Mouse (Mus musculus) erythroblast, embryonic 14.5 days (primary cell): Measurements from ENCODE around the gene Taz.

ENCODE experiments used
- GATA1 ChIP-seq: IDR thresholded peaks from 2 replicates; pipeline ENCODE4 v1.6.1; 2012; ENCODE audit warnings: low read length, inconsistent platforms, mixed read lengths
- TAL1 ChIP-seq: IDR thresholded peaks from 3 replicates; pipeline ENCODE4 v1.6.1; 2012; ENCODE audit warnings: low read length, inconsistent platforms, mixed read lengths

DNA sequence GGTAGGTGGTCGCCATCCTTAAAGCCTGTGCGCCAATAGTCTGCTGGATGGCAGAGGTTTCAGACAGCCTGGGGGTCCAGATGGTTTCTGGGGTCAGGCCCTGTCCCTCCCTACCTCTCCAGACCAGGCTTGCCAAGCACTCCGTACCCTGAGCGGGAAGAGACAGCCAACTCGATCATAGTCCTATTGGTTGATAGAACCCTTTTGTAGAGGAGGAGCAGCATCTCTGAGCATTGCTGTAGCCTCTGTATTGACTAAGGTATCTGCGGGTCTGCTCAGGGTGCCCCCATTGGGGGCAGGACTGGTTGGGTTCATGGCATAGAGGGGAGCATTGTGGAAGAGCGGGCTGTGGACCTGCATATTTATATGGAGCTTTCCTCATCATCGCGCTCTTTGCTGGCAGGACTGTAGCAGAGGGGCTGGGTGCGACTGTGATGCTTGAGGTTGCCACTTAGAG, 47.5 kb downstream of the Taz start:
- TF ChIP-seq GATA1 (no peak), TAL1 (no peak)
